Mouse (Mus musculus) spleen, adult 2 months (tissue): ENCODE measurements around the gene Jade1.

Experiments
- CTCF ChIP-seq: fragments of 200-500 bp; IDR thresholded peaks from 2 replicates; pipeline ENCODE4 v1.5.1; 2011; ENCODE audit warnings: mild to moderate bottlenecking, inconsistent platforms; ENCODE audit not compliant: insufficient read depth, insufficient read length, insufficient replicate concordance; ENCODE audit errors: extremely low read depth
- POLR2A ChIP-seq: fragments of 200-500 bp; IDR thresholded peaks from 2 replicates; pipeline ENCODE4 v1.6.1; 2011; ENCODE audit warnings: low read depth, low read length, inconsistent platforms

DNA sequence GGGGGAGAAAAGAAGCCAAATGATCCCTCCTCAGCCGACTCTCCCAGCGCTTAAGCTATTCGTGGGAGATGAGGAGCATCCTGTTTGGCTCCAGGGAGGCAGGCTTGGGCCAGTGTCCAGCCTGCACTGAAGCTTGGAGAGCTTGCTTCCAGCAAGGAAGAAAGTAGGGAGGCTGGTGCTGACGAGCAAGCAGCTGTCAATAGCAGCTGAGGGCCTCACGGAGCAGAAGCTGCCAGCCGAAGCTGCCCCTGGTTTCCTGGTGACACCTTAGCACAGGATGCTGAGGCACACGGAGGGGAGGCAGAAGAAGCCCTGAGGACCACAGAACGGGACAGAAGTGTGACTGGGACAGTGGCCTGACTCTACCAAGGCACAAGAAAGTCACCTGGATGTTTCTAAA lies 24.0 kb upstream of the Jade1 start:
- no peak for TF ChIP-seq CTCF
- no peak for TF ChIP-seq POLR2A
